Mouse (Mus musculus): ENCODE data around the gene Cacng3.

Gene Cacng3

DNA sequence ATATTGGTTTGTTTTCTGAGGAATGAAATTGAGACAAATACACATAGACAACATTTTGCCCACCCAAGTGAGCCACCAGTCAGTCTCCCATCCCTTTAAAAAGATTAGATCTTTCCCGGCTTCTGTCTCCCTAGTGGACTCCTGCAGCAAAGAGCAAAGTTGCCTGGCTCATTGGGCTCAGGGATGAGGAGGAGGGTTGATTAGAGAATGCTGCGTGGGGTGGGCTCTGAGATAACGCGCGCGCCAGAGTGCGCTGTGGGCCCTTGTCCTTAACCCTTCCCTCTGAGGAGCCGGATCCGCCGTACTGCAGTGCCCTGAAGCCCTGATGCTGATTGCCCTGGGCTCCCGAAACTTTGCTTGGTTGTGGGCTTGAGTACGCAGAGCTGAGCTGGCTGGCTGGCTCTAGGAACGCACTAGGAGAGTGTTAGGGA is at the start of gene Cacng3:
Gene Cacng3 (plus strand): TSS at position 51 of the 431 bp plus-strand sequence.
- in situ Hi-C loops (cut with MboI; ENCODE audit: unreplicated experiment in 2 of 2), result no loop called here

GRCm38 (mm10) chr7:122622125-122622774 is 48.0 kb upstream of the Cacng3 start:
- in situ Hi-C loops (cut with MboI; ENCODE audit: unreplicated experiment in 2 of 2), result no loop called here

DNA sequence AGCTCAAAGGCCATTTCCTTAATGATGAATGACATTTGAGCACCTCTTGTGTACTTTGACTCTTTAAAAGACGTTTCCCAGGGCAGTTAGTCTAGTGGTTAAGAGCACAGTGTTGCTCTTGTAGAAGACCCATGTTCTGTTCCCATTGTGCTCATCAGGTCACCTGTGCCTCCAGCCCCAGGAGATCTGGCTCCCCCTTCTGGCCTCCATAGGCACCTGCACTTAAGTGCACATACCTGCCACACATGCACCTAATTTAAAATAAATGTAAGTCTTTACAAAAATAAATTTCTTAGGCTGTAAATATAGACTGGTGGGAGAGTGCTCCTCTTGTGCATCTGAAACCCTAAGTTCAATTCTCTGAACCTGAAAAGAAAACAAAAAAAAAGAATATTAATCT is 46.5 kb upstream of the Cacng3 start:
- in situ Hi-C loops (cut with MboI; ENCODE audit: unreplicated experiment in 2 of 2), result no loop called here

GRCm38 (mm10) chr7:122628050-122628449 is 42.2 kb upstream of the Cacng3 start:
- in situ Hi-C loops (cut with MboI; ENCODE audit: unreplicated experiment in 2 of 2), result loop anchor here in 1 of 2 experiments (25.0 kb wide), 1 partner anchor 416 kb away; the partner anchor contains the start of gene Chp2

DNA sequence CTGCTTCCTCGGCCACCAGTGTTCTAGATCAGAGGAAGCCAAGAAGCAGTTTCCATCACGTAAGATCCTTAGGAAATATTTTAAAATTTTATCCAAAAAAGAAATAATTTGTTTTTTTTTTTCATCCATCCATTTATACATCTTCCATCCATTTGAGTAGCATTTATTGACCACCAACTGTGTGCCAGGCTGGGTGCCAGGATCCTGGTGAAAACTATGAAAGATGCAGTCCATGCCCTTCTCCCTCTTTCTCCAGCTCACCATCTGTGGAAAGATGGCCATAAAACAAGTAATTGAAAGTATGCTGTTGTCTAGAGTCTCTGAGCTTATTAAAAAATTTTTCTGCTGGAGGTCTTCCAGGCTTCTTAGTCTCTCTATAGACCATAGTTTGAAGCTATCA is 39.9 kb upstream of the Cacng3 start:
- in situ Hi-C loops (cut with MboI; ENCODE audit: unreplicated experiment in 2 of 2), result loop anchor here in 1 of 2 experiments (25.0 kb wide), 1 partner anchor 418 kb away; the partner anchor contains the start of gene Chp2

DNA sequence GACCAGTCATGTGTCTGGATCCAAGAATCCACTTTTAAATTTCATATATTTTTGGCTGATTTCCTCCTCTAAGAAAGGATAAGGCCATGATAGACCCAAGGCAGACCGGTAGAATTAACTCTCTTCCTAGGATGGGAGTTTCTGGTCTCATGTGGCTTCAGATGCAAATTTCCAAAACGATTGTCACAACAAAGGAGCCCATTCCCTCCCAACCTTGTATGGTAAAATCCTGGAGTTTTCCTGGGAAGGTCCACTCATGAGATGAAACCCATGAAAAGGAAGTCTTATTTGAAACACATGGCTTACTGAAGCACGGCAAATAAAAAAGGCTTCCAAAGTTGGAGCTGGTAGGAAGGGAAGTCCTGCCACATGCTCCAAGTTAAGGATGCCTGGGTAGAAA is 39.1 kb upstream of the Cacng3 start:
- in situ Hi-C loops (cut with MboI; ENCODE audit: unreplicated experiment in 2 of 2), result loop anchor here in 1 of 2 experiments (25.0 kb wide), 1 partner anchor 419 kb away; the partner anchor contains the start of gene Chp2

DNA sequence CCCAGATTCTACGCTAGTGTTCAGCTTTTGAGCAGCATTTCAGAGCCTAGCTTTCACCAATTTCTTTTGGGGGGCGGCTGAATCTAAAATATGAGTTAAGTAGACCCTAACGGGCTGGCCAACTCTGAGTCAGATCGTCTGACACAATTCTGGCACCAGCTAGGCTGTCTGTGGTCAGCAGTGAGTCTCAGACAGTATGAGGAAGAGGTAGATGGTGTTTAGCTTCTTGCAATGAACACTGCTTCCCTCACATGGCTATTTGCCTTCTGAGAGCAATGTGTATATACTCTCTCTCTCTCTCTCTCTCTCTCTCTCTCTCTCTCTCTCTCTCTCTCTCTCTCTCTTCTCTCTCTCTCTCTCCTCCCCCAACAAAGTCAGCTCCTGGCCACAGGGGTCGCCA is 37.3 kb upstream of the Cacng3 start:
- in situ Hi-C loops (cut with MboI; ENCODE audit: unreplicated experiment in 2 of 2), result loop anchor here in 1 of 2 experiments (25.0 kb wide), 1 partner anchor 421 kb away; the partner anchor contains the start of gene Chp2

DNA sequence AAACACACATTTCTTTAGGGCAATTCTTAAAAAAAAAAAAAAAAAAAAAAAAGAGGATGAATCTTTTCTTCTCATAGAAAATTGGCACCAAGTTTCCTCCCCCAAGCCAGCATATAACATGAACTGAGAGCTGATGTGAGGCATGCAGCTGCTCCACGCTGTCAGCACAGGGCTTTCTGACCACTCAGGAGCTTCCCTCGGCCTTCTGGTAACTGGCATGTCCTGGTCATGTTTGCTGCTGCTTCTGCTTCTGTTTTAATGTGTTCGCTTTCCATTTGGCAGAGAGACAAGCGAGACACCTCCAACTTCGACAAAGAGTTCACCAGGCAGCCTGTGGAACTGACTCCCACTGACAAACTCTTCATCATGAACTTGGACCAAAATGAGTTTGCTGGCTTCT is 36.8 kb upstream of the Cacng3 start:
- in situ Hi-C loops (cut with MboI; ENCODE audit: unreplicated experiment in 2 of 2), result loop anchor here in 1 of 2 experiments (25.0 kb wide), 1 partner anchor 421 kb away; the partner anchor contains the start of gene Chp2

DNA sequence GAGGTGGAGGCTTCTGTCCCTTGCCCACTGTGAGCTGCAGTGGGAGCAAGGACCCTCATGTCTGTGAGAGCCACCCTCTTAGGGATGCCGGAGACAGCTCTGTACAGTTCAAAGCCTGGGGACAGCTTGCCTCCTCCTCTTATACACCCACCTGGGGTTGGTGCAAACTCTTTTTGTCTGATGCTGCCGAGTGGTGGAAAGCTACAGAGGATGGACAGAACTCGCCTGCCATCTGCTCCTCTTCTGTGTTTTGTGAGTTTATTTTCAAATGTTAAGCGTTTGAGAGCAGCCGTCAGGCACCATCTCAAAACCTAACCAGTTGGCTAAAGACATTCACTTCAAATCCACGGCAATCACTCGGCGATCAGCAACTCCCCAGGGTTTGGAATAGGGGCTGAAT is 26.6 kb upstream of the Cacng3 start:
- in situ Hi-C loops (cut with MboI; ENCODE audit: unreplicated experiment in 2 of 2), result loop anchor here in 1 of 2 experiments (25.0 kb wide), 1 partner anchor 431 kb away; the partner anchor contains the start of gene Chp2

DNA sequence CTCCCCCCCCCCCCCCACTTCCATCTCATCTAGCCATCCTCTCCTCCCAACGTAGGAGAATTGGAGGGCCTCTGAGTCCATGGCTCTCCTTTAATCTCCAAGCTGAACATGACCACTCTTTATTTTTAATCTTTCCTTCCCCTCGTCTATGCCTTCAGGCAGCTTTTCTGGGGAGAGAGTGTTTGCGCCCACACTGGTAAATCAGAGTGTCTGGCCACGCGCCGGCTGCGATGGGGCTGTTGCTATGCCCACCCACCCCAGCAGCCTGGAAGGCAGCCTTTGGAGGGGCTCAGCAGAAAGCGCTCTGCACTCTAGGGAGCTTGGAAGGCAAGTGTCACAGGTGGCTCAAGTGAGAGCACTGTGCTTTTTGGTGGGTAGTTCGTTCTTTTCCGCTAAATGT is 21.0 kb upstream of the Cacng3 start:
- in situ Hi-C loops (cut with MboI; ENCODE audit: unreplicated experiment in 2 of 2), result loop anchor here in 1 of 2 experiments (25.0 kb wide), 1 partner anchor 437 kb away; the partner anchor contains the start of gene Chp2

- in situ Hi-C loops (cut with MboI; ENCODE audit: unreplicated experiment in 2 of 2), result no loop called here
These were observed 17.8 kb upstream of the Cacng3 start for GRCm38 (mm10) chr7:122652523-122652922.

GRCm38 (mm10) chr7:122656671-122657070 is 13.6 kb upstream of the Cacng3 start:
- in situ Hi-C loops (cut with MboI; ENCODE audit: unreplicated experiment in 2 of 2), result no loop called here

DNA sequence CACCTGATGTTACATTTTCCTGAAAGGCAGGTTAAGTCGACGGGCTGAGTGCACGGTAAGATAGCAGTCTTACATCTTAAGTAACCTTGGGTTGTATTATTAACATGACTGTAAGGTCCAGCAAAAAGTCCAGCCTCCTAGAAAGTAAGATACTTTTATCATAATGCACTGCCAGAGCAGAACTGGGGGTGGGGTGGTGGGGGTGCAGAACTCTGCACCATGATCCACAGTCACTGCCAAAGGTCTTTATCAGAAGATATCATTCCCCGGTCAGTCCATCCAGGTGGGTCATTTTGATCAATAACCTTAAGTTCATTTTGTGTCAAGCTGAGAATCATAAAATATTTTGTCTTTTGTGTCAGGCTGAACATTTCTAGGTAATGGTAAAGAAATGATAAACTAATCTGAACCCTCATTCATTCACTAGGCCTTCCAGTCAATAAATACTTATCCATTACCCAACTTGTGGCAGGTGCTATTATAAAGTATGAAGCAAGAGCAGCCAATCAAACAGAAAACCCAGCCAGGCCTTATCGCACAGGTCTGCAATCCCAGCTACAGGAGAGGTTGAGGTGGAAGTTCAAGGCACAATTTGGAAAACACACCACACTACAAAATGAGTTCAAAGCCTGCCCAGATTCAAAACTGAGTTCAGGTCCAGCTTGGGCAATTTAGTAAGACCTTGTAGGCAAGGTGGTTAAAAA is 12.7 kb upstream of the Cacng3 start:
- in situ Hi-C loops (cut with MboI; ENCODE audit: unreplicated experiment in 2 of 2), result no loop called here

- in situ Hi-C loops (cut with MboI; ENCODE audit: unreplicated experiment in 2 of 2), result loop anchor here in 1 of 2 experiments (10.0 kb wide), 1 partner anchor 191 kb away; no protein-coding TSS in a partner anchor
These were observed 4.8 kb upstream of the Cacng3 start for GRCm38 (mm10) chr7:122665311-122666049.

- in situ Hi-C loops (cut with MboI; ENCODE audit: unreplicated experiment in 2 of 2), result loop anchor here in 1 of 2 experiments (10.0 kb wide), 1 partner anchor 193 kb away; no protein-coding TSS in a partner anchor
These were observed 2.4 kb upstream of the Cacng3 start for GRCm38 (mm10) chr7:122667903-122668302.

DNA sequence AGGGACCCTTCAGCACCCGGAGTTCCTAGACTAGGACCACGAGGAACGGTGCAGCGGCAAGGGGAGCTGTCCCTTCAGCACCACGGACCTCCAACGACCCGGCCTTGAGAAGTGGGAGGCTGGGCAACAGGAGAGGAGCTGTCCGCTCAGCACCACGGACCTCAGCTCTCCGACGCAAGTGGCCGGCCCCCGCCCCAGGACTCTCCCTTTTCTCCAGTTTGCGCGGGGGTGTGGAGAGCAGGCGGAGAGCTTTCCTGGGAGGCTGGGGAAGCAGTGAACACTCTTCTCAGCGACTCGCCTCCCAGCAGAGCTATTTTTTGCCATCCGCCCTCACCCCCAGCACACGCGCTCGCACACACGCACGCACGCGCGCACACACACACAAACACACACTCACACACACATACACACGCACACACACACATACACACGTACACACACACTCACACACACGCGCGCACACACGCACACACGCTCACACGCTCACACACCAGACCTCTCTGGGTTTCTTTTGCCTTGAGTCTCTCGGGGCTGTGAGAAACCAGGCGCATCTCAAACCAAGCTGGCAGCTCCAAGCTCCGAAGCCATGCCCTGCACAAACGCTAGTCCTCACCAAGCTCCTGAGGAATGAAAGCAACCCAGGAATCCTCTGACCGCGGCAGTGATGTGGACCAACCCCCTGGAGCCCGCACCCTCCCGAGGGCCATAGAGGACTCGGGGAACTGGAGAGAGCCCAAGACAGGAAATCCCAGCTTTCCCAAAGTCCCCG is 765 bp downstream of the Cacng3 start:
- in situ Hi-C loops (cut with MboI; ENCODE audit: unreplicated experiment in 2 of 2), result no loop called here

- in situ Hi-C loops (cut with MboI; ENCODE audit: unreplicated experiment in 2 of 2), result no loop called here
These were observed 2.7 kb downstream of the Cacng3 start for GRCm38 (mm10) chr7:122672981-122673380.

DNA sequence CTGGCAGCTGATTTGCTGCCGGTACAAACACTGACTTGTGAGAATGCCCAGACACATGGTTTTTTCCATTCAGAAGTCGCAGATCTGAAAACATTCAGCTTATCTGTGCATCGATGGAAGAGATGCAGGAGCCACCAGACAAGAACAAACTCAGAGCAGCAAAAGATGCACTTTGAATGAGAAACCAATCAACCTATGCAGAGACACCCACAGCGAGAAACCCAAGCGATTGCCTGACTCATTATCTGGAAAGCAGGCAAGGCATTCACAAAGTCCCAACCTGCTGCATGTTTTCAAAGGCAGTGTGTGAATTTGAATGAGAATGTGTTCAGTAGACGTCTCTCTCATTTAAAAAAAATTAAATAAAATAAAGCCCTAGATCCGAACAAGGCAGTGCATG is 4.9 kb downstream of the Cacng3 start:
- in situ Hi-C loops (cut with MboI; ENCODE audit: unreplicated experiment in 2 of 2), result no loop called here

- in situ Hi-C loops (cut with MboI; ENCODE audit: unreplicated experiment in 2 of 2), result no loop called here
These were observed 31.5 kb downstream of the Cacng3 start for GRCm38 (mm10) chr7:122701751-122702150.

DNA sequence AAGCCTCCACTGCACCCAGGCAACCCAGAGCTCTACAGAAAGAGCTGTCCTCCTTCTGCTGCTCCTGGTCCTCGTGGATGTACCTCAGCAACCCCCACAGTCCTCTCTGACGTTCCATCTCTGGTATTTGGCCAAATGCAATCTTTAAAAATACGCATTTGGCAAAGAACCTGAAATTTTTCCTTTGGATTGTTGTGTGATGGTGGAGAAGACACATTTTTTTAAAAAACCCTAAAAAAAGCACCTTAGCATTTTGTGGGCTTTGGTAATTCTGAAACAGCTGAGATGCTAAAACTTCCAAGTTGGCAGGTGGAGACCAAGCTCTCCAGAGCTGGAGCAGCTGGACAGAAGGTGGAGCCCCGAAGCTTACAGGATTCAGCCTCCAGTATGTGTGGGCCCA is 32.2 kb downstream of the Cacng3 start:
- in situ Hi-C loops (cut with MboI; ENCODE audit: unreplicated experiment in 2 of 2), result no loop called here
